17 mouse cellular contexts compared by ENCODE assay signal in genomic region chr8:127772415-127772814, GRCm38 (mm10).
"Had no signal": no experiment of that assay in that cellular context is flagged by ENCODE, and none has a peak within 500 bp of the region (broad histone marks: within the 10 kb centered on the region; RNA-seq: fewer than 3 reads in every experiment).

No protein-coding gene starts in this region.

- H3K27ac ChIP-seq: neural tube, embryonic 12.5 days; neural tube, embryonic 13.5 days; neural tube, embryonic 15.5 days; stomach, embryonic 15.5 days; stomach, postnatal 0 days had no signal

- DNase-seq: retina, postnatal 1 day; right cerebral cortex, adult 18-20 months; right cerebral cortex, postnatal 14 days; right cerebral cortex, postnatal 25 days; right cerebral cortex, postnatal 4 days; spleen, adult 18-20 months; thymus, adult 18-20 months; thymus, adult 2 months; thymus, postnatal 14 days; thymus, postnatal 25 days; thymus, postnatal 36 days; thymus, postnatal 4 days had no signal

- H3K4me1 ChIP-seq: stomach, embryonic 15.5 days had no signal

- H3K36me3 ChIP-seq: neural tube, embryonic 12.5 days; neural tube, embryonic 13.5 days; neural tube, embryonic 15.5 days; stomach, embryonic 15.5 days had no signal

- H3K9me3 ChIP-seq: neural tube, embryonic 12.5 days; neural tube, embryonic 15.5 days; stomach, embryonic 15.5 days had no signal

- H3K9ac ChIP-seq: neural tube, embryonic 12.5 days; neural tube, embryonic 13.5 days; neural tube, embryonic 15.5 days; stomach, embryonic 15.5 days had no signal

- H3K4me3 ChIP-seq: neural tube, embryonic 12.5 days; neural tube, embryonic 13.5 days; neural tube, embryonic 15.5 days; stomach, embryonic 15.5 days had no signal

- H3K27me3 ChIP-seq: neural tube, embryonic 12.5 days; neural tube, embryonic 13.5 days; neural tube, embryonic 15.5 days; stomach, embryonic 15.5 days had no signal

- H3K4me2 ChIP-seq: neural tube, embryonic 12.5 days; neural tube, embryonic 13.5 days; neural tube, embryonic 15.5 days; stomach, embryonic 15.5 days had no signal
